Mouse (Mus musculus): Measurements from ENCODE around the gene Gpr157. TPM values are rescaled to one million over a fixed set of nuclear protein-coding genes. Genes with fewer than 3 reads are reported as not detected.
"Not testable (repeated sequence)": the region's sequence is repeated elsewhere in the genome, so short reads cannot be mapped to it uniquely, and the experiment has no call there.

The Gpr157 gene
- 0.42 and 0.59 TPM in 2 replicates for polyA plus RNA-seq (2015; fragmentation: Nextera tagmentation; extraction: Ambion mirVana)

- DNase-seq (ENCODE audit: low spot score) = peak; percentile 95
Measured at GRCm38 (mm10) chr4:150087161-150087889, at the start of gene Gpr157. TSS of gene Gpr157 (plus strand) at chr4:150087365.

- no peak for DNase-seq (ENCODE audit: low spot score)
Measured at GRCm38 (mm10) chr4:150038533-150038932, 48.6 kb upstream of the Gpr157 start.

GRCm38 (mm10) chr4:150040003-150040581, 47.1 kb upstream of the Gpr157 start:
- DNase-seq (ENCODE audit: low spot score) = no peak

GRCm38 (mm10) chr4:150040856-150041255, 46.3 kb upstream of the Gpr157 start:
- not testable (repeated sequence) for DNase-seq (ENCODE audit: low spot score)

- no peak for DNase-seq (ENCODE audit: low spot score)
Measured at GRCm38 (mm10) chr4:150041346-150042110, 45.6 kb upstream of the Gpr157 start.

GRCm38 (mm10) chr4:150043591-150043990, 43.6 kb upstream of the Gpr157 start:
- DNase-seq (ENCODE audit: low spot score) = no peak

GRCm38 (mm10) chr4:150048038-150048437, 39.1 kb upstream of the Gpr157 start:
- no peak for DNase-seq (ENCODE audit: low spot score)

- DNase-seq (ENCODE audit: low spot score) = no peak
Measured at GRCm38 (mm10) chr4:150048478-150049156, 38.5 kb upstream of the Gpr157 start.

- DNase-seq (ENCODE audit: low spot score) = no peak
Measured at GRCm38 (mm10) chr4:150049157-150049513, 38.0 kb upstream of the Gpr157 start.

GRCm38 (mm10) chr4:150049564-150050226, 37.5 kb upstream of the Gpr157 start:
- no peak for DNase-seq (ENCODE audit: low spot score)

GRCm38 (mm10) chr4:150051514-150051913, 35.7 kb upstream of the Gpr157 start:
- DNase-seq (ENCODE audit: low spot score) = no peak

- no peak for DNase-seq (ENCODE audit: low spot score)
Measured at GRCm38 (mm10) chr4:150052380-150052779, 34.8 kb upstream of the Gpr157 start.

GRCm38 (mm10) chr4:150056171-150056570, 31.0 kb upstream of the Gpr157 start:
- DNase-seq (ENCODE audit: low spot score) = no peak

GRCm38 (mm10) chr4:150057722-150058121, 29.4 kb upstream of the Gpr157 start:
- no peak for DNase-seq (ENCODE audit: low spot score)

GRCm38 (mm10) chr4:150059841-150060468, 27.2 kb upstream of the Gpr157 start:
- DNase-seq (ENCODE audit: low spot score) = no peak

GRCm38 (mm10) chr4:150060469-150061170, 26.5 kb upstream of the Gpr157 start:
- no peak for DNase-seq (ENCODE audit: low spot score)

GRCm38 (mm10) chr4:150061432-150062225, 25.5 kb upstream of the Gpr157 start:
- DNase-seq (ENCODE audit: low spot score) = no peak

GRCm38 (mm10) chr4:150066706-150067323, 20.4 kb upstream of the Gpr157 start:
- peak; percentile 17 for DNase-seq (ENCODE audit: low spot score)

- DNase-seq (ENCODE audit: low spot score) = no peak
Measured at GRCm38 (mm10) chr4:150068216-150068615, 18.9 kb upstream of the Gpr157 start.
